Mouse (Mus musculus) heart, adult 18-20 months (tissue): ENCODE results near the gene Hsd17b14. TPM values are rescaled to one million over a fixed set of nuclear protein-coding genes. Genes with fewer than 3 reads are reported as not detected.

ENCODE experiments used
- DNase-seq, 2 experiments: peaks; one replicate each; pipeline ENCODE4 v3.0.0; 2021 to 2022; ENCODE audit warnings: mixed read lengths in 1 of 2
- total RNA-seq, 2 experiments: library from RNA; stranded (reverse); gene quantifications; 2 replicates each; pipeline ENCODE4 v1.2.3; 2021

Gene Hsd17b14
- total RNA-seq, 2 experiments from 2014 or later, result 0.41 TPM; not detected in 1

DNA sequence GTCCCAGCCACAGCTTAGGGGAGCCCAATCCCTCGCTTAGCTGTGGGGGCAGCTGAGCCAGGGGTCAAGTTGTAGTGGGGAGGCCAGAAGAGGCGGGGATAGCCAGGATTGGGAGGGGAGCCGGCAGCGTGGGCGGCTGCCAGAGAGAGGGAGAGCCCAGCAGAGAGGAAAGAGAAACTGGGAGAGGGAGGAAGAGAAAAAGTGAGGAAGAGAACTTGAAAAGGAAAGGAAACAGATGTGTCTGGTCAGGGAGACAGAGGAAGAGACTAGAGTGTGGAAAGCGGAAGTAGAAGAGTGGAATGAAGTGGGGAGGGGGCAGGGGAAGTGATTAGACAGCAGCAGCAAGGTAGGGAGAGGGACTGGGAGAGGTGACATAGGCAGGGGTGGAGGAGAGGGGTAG, 25.2 kb upstream of the Hsd17b14 start:
- DNase-seq, result peak; percentile 51 to 58

DNA sequence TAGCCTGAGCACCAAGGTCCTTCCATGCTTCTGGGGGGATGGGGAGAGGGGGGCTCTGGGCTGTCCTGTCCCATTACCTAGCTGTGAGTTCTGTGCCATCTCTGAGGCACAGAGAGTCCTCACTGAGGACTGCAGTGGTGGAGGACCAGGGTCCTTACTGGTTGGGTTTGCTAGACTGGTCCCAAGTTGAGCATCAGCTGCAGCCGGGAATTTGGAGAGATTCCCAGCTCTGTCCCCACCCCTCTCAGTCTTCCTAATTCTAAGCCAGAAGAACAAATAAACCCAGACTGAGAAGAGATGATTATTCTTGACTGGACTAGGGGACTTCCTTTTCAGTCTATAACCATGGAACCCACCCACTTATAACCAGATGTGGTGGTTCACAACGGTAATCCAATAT, 24.1 kb upstream of the Hsd17b14 start:
- peak; percentile 50 for DNase-seq

DNA sequence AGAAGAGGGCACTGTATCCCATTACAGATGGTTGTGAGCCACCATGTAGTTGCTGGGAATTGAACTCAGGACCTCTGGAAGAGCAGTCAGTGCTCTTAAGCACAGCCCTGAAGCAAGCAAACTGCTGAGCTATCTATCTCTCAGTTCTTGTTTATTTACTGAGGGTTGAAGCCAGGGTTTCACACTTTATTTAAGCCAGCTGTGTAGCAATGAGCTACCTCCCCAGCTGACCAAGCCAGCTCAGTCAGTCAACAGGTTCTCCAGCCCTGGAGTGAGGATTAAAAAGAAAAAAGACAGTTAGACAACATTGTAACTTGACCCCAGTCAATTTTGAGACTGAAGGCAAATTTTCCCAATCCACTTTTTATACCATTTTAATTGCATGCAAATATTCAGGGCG, 19.0 kb upstream of the Hsd17b14 start:
- no peak for DNase-seq

DNA sequence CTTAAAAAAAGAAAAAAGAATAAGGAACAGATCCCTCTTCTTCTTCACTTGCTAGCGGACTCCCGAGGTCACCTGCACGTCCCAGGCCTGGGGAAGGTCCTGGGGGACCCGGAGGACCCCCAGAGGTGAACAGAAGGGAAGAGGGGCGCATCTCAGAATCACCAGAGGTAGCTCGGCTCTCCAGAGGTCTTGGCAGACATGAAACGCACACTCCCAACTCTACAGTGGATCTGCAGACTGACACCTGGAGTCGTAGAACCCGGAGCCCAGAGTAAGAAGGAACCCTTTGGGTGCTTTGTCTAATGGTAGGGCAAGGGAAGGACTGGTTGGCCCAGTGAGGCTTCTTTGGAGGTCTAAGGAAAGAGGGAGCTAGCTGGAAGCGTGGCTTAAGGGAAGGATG, 17.1 kb upstream of the Hsd17b14 start:
- no peak for DNase-seq

DNA sequence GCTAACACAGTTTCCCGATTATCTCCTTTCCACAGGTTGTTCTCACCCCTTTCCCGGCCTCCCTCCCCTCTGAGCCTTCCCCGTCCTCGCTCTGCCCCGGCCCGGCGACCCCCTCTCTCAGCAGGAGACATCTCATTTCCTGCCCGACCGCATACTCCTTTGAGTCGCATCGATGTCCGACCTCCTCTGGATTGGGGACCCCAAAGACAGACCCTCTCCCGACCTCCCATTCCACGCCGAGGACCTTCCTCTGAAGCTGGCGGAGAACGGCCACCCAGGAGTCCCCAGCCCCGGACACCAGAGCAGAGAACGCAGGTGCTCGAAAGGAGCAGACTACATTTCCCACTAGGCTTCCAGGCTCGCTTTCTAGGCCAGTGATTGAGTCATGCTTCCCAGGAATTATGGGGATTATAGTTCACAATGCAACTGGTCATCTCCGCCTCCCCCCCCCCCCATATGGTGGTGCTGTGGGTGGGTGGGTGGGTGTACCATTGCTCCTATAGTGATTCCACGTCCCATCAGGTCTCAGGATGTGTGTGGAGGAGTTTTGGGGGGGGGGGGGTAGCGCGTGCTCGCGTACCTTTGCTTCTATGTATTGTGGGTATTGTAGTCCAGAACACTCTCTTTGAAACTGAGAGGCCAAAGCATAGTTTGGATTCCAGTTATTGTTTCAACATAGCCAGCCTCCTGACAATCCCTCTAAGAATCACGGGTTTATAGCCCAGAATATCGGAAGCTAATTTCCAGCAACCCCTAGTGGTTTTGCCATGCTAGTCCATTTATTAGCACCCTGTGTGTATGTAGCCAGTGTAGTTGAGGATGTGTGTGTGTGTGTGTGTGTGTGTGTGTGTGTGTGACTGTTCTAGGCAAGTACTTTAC, 16.3 kb upstream of the Hsd17b14 start:
- peak; percentile 72 to 73 for DNase-seq

DNA sequence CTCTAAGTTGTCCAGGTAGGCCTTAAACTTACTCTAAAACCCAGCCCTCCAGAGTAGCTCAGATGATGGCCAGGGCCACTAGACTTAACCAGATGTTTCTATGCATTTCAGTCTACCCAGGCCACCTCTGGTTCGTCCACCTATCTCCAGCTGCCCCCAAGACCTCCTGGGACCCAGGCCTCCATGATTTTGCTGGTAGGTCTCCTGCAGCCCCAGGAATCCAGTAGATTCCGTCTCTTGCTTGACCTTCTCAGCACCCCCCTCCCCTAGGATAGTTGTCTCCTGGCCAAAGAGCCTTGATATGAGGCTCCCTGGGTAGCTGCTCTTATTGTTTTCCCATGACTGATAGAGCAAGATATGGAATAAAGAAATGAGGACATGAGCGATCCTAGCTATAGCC, 15.6 kb upstream of the Hsd17b14 start:
- DNase-seq, result no peak

DNA sequence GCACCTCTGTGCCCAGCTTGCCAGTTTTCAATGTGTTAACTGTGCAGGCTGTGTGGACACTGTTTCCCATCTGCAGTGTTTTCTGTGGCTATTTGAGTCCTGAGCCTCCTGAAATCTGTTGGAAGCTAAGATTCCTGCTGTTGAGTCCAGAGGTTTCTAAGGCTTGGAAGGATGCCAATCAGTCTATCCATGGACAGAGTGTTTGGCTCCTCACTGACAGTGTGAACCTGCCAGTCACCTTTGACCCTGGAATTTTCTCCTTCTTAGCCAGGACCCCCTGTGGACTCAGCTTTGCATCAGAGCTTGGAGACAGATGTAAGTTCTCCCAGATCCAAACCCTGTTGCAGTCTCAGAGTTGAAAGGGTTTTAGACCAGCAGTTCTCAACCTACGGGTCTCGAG, 14.5 kb upstream of the Hsd17b14 start:
- no peak for DNase-seq

DNA sequence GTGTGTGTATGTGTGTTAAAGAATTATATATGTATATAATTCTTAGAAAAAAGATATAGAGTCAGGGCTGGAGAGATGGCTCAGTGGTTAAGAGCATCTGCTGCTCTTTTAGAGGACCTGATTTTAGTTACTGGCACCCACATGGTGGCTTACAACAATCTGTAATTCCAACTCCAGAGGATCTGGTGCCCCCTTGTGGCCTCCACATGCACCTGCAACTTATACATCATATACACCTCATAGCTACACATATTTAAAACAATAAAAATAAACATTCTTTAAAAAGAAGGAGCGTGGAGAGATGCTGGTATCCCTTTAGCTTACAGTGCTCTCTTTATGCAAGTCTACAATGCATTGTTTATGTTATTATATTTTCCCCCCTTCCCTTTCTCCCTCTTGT, 10.2 kb upstream of the Hsd17b14 start:
- no peak for DNase-seq

DNA sequence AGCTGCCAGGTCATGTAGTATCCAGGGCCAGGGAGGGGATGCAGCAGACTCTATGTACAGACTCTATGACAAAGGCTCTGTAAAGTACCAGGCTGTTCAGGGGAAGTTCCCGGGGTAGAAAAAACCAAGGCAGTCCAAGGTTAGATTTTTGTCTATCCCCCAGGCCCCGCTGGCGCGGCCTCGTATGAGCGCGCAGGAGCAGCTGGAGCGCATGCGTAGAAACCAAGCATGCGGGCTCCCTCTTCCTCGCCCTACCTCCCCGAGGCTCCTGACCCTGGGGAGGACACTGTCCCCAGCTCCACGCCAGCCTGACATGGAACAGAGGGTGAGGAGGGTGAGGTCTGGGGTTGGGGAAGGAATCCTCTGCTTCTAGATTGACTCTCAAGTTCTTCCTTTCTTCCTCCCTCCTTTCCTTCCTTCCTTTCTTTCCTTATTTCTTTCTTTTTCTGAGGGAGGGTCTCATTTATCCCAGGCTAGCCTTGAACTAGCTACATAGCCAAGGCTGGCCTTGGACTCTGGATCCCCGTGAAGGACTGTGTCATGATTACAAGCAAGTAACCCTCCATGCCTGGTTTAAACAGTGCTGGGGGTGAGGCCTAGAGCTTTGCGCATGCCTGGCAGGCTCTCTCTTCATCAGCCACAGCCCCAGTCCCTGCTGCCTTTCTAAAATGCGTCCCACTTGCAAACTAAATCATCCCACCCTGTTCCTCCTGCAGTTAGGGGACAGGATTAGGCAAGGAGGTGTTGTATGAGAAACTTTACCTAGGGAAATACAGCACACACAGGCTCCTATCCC, 4.9 kb upstream of the Hsd17b14 start:
- DNase-seq, result no peak

DNA sequence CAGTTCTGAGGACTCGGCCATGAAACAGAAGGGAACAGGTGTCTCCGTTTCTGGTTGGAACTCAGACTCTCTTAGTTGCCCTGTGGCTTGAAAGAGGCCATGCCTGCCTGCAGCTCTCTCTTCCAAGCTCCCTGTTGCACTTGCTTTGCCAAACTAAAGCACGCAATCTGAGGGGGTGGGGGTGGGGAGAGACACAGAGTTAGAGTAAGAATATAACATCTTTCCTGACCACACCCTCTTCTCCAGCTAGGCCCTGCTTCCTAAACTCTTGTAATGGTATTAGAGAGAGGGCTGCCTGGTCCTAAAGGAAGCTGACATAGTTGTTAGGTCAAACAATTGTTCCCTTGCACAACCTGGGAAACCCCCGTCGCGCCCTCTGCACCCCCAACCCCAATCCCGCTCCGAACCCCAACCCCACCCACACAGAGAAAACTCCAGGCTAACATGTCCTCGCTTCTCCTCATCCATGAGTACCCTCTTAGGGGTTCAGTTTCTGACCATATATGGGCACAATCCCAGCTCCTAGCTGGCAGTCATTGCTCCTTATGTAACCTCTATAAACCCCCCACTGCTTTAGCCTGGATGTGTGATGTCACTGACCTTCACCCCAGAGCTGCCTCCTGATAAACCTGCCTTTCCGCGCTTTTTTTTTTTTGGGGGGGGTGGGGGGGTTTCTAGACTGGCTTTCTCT, 3.7 kb upstream of the Hsd17b14 start:
- DNase-seq, result no peak

DNA sequence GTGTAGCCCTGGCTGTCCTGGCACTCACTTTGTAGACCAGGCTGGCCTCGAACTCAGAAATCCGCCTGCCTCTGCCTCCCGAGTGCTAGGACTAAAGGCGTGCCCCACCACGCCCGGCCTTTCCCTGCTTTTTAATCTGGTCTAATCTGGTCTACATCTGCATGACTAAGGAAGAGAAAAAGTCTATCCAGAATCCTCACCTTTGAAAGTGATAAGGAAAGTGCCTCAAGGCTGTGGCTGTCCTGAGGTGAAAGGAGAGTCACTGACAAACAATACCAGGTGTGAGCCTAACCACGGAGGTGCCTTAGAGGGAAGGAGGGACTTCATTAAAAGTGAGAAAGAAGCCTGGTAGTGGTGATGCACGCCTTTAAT, 3.2 kb upstream of the Hsd17b14 start:
- DNase-seq, result no peak

DNA sequence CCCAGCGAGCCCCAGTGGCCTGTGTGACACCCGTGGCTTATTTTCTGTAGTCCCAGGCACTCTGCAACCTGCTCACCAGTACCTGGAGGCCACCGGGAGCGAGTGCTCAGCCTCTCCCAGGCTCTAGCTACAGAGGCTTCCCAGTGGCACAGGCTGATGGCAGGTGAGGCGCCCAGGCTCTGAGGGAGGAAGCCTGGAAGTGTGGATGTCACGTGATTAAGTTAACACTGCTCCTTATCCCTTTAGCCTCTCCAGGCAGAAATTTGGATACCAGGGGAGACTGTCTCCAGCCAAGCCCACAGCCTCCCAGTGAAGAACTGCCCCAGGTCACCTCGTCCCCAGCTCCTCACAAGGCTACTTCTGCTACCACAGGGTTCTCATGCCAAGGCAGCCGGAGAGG, 1.2 kb upstream of the Hsd17b14 start:
- no peak for DNase-seq

DNA sequence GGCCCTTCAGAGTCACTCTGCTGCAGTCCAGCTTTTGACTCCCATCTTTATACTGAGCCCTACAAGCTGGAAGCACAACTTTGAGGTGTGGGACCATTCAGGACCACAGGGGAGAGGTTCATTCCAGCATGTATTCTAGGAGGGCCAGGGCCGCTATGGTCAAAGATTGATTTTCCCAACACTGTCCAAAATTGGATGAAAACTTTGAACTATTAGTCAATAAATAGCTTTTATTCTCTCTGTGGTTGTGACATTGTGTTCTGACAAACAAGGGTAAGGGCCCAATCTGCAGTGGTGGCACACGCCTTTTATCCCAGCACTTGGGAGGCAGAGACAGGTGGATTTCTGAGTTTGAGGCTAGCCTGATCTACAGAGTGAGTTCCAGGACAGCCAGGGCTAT, 703 bp upstream of the Hsd17b14 start:
- no peak for DNase-seq

DNA sequence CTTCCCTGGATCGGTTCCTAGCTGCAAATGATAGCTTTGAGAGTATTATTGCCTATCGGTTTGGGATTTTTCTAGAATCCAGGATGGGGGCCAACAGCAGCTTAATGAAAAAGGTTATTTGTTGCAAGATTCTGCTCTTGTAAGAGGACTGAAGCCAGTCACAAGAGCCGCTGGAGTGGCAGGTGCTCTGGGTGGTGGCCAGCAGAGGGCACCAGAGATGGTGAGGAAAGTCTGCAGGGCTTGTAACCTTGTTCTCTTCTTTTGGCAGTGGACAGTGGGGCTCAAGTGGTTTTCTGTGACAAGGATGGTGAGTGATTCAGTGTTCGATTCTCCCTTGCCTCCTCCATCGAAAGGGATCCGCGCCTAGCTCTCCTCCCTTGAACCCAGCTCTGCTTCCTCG, 1.1 kb downstream of the Hsd17b14 start:
- DNase-seq, result peak; percentile 79 to 87

DNA sequence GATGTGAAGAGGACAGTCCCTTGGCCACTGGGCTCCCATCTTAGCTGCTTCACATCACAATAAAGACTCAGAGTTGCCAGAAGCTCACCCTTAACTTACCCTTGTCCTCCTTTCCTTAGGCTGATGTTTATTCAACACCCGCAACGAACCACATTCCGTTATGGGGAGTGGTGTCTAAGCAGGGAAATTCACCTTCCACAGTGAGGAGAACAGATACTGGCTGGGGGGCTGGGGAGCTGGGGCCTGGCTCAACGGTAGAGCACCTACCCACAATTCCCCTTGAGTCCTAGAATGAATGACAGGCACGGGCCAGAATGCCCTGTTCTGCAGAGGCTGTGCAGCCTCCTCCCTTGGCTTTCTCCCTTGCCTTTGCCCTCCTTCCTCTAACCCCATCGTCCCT, 4.2 kb downstream of the Hsd17b14 start:
- no peak for DNase-seq

DNA sequence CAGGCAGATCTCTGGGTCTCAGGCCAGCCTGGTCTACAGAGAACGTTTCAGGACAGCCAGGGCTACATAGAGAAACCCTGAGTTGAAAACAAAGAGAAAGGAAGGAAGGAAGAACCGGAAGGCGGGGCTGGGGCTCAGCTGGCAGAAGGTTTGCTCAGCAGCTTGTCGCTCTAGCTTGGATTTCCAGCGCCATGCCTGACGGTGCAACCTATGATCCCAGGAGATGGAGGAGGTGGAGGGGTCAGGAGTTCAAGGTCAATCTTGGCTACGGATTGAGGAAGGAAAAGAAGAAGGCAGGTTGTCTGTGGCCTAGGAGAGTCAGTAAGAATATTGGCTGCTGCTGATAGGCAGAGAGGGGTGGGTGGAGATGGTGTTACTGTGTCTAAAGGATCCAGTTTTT, 5.5 kb downstream of the Hsd17b14 start:
- no peak for DNase-seq

DNA sequence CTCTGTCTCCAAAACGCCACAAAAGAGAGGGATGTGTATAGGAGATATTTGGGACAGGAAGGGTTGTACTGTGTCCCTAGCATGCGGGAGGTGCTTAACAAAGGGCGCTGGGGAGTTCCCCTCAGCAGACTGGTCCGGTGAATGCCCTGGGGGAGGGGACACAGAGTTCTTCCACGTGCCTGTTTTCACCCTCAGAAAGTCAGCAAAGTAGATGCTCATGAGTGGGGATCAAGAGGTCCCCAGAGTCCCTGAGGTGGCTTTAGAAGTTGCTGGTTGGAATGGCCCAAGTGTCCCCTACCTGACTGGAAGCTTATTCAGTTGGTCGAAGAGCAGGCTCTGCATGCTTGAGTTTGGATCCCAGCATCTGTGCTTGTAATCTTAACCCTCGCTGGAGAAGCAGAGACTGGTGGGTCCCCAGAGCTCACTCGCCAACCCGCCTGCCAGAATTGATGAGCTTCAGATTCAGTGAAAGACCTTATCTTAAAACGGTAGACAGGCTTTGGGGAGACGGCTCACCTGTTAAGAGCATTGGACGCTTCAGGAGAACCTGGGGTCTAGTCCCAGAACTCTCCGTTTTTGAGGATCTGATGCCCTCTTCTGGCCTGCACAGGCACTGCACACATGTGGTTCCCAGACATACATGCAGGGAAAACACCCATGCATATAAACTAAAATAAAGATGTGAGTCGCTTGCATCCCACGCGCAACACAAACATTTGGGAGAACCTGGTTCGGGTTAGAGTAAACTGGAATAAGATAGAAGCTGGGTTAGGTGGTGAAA, 6.3 kb downstream of the Hsd17b14 start:
- DNase-seq, result peak; percentile 76 to 92

DNA sequence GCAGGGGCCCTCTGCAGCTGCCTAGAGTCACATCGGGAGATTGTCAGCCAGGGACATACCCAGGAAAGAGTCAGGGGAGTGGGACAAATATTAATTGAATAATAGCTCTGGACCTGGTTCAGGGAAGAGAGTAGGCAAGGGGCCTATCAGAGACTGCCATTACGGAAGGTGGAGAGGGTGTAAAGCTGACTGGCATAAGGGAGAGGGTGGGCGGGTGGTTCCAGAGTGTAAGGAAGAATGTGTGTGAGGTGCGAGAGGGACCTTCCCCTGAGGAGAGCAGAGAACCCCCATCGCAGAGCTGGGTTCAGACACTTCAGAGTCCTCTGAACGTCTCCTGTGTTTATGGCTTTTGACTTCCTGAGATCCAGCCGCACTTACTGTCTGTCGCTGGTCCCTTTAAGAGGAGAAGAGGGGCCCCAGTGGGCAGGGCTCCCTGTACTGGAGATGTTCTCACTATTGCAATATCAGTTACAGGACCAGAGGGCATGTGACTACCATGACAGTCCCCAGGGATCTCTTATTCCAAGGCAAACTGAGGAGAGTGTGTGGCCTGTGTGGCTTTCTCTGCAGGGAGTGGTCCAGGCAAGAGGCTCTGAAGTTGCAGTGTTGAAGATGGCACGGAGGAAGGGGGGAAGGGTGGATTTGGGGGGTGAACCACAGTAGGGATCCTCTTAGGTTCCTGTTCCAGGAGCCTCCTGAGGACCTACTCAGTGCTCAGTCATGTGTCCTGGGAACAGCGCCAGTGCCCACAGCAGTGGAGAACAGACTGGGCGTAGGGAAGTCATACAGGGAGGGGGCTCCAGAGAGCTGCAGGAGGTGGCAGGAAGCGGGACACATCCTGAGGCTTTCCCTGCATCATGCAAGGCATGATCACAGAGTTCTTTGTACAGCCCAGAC, 7.2 kb downstream of the Hsd17b14 start:
- DNase-seq, result no peak

DNA sequence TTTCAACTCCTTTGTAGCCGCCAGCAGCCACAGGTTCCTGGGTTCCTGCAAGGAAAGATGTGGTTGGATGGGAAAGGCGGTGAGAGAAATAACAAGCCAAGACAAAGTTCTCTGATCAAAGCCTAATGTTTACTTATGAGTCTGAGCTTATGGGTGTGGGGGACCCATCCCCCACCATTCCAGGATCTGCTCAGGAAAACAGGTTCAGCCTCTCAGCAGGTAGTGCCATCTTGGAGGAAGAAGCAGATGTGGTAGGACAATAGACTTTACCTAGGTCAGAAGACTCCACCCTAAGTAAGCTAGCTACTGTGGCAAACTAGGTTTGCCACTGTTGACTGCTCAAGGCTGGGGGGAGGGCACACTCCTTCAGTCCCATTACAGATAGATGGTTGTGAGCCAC, 10.1 kb downstream of the Hsd17b14 start:
- DNase-seq, result no peak

DNA sequence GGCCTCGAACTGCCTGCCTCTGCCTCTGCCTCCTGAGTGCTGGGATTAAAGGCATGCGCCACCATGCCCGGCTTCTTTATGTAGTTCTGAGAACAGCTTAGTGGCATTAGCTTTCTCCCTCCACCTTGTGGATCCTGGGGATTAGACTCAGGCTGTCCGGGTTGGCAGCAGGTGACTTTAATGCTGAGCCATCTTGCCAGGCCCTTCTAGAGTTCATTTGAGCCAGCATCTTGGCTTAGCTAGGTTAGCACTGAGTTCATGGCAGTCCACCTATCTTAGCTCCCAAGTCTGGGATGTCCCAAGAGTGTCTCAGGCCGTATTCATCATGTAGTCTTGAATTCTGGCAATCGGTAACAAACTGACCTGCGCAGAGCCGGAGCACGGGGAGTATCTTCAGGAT, 10.8 kb downstream of the Hsd17b14 start:
- no peak for DNase-seq

DNA sequence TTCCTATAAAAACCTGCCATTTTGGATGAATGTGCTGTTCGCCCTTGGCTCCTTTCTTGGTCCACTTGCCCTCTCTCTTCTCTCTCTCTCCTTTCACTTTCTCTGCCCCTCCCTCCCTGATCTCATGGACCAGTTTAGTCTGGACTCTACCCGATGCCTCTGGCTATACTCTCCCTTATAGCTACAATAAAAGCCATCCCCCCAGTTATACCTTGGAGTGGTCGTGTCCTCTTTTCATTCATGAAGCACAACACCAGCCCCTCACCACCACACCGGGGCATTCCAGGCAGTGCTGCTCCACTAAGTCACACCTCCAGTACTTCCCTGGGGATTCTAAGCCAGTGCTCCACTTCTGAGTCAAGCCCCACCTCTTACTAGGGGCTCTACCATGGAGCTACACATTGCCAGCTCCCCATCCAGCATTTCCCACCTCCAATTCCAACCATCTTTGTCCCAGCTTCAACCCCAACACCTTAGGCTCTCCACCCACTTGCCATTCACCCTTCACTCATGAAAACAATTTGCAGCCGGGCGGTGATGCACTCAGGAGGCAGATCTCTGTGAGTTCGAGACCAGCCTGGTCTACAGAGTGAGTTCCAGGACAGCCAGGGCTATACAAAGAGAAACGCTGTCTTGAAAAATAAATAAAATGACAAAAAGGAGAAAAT, 12.6 kb downstream of the Hsd17b14 start:
- DNase-seq, result no peak
